Comparison of ENCODE assay signal across 26 mouse cellular contexts in genomic region chr6:72664290-72664689, GRCm38 (mm10). TPM values are rescaled to one million over a fixed set of nuclear protein-coding genes. Genes with fewer than 3 reads are reported as not detected.
DNase-seq lines count a peak whose midpoint lies in the region; ATAC-seq and TF ChIP-seq lines count a peak whose summit lies in the region.
"Had no signal": no experiment of that assay in that cellular context is flagged by ENCODE, and none has a peak within 500 bp of the region (broad histone marks: within the 10 kb centered on the region; RNA-seq: fewer than 3 reads in every experiment).

No protein-coding gene starts in this region.

- no peaks in the 10 kb centered on the region for H3K27me3 ChIP-seq in heart, adult 2 months (ENCODE audit: control insufficient read depth, insufficient read depth, low read length)
- no peaks in the 10 kb centered on the region for H3K27me3 ChIP-seq in heart, embryonic 15.5 days
- H3K27me3 ChIP-seq in limb, embryonic 11.5 days (ENCODE audit: control insufficient read depth, insufficient read depth, low read length): no peaks in the 10 kb centered on the region
- no peaks in the 10 kb centered on the region for H3K27me3 ChIP-seq in limb, embryonic 10.5 days (ENCODE audit: low read depth, poor library complexity, severe bottlenecking)
- H3K27me3 ChIP-seq: forebrain, embryonic 13.5 days; limb, embryonic 12.5 days; neural tube, embryonic 13.5 days had no signal

- H3K9me3 ChIP-seq in heart, embryonic 15.5 days (replicated peaks): no peaks in the 10 kb centered on the region
- no peaks in the 10 kb centered on the region for H3K9me3 ChIP-seq in limb, embryonic 11.5 days (ENCODE audit: control insufficient read depth, low read length)
- H3K9me3 ChIP-seq in limb, embryonic 10.5 days (replicated peaks): no peaks in the 10 kb centered on the region
- H3K9me3 ChIP-seq: forebrain, embryonic 13.5 days; limb, embryonic 12.5 days; midbrain, embryonic 10.5 days; neural tube, embryonic 13.5 days had no signal

- no peak for ATAC-seq in heart, embryonic 15.5 days (replicated peaks; ENCODE audit: insufficient number of reproducible peaks, insufficient read depth, low FRiP score, low read depth)
- no peak for ATAC-seq in limb, embryonic 11.5 days (ENCODE audit: insufficient number of reproducible peaks, low FRiP score, low TSS enrichment, low read depth)
- ATAC-seq: forebrain, embryonic 13.5 days; hindbrain, postnatal 0 days; intestine, embryonic 16.5 days; midbrain, embryonic 16.5 days had no signal

- peak overlapping the region; percentile 37 for H3K4me2 ChIP-seq in heart, embryonic 15.5 days
- no peak overlapping the region for H3K4me2 ChIP-seq in limb, embryonic 11.5 days (ENCODE audit: low read depth, severe bottlenecking)
- H3K4me2 ChIP-seq: forebrain, embryonic 13.5 days; limb, embryonic 12.5 days; neural tube, embryonic 13.5 days had no signal

- TF ChIP-seq EP300 in heart, adult 2 months (IDR thresholded peaks at IDR 0.05; ENCODE audit: insufficient read depth, low read depth, low read length): no peak

- H3K27ac ChIP-seq in heart, adult 2 months: no peak overlapping the region
- H3K27ac ChIP-seq in heart, embryonic 15.5 days: peak overlapping the region; percentile 75
- H3K27ac ChIP-seq in limb, embryonic 11.5 days (replicated peaks; ENCODE audit: low read depth, low read length): 0 out of 2 replicates have a peak overlapping the region, but pooled peaks have one; percentile 6
- H3K27ac ChIP-seq in limb, embryonic 10.5 days: no peak overlapping the region
- H3K27ac ChIP-seq: forebrain, embryonic 13.5 days; hindbrain, postnatal 0 days; limb, embryonic 12.5 days; liver, embryonic 14.5 days; midbrain, embryonic 10.5 days; neural tube, embryonic 13.5 days had no signal

- WGBS in heart, adult 2 months: 15% methylated on average over 8 of the region's 8 CpGs
- 16% methylated on average over 8 of the region's 8 CpGs for WGBS in heart, embryonic 15.5 days
- WGBS in limb, embryonic 11.5 days: 75% methylated on average over 8 of the region's 8 CpGs
- 82% methylated on average over 8 of the region's 8 CpGs for WGBS in limb, embryonic 10.5 days
- WGBS in lung, adult 2 months: 35% methylated on average over 8 of the region's 8 CpGs

- no peak for TF ChIP-seq POLR2A in heart, adult 2 months (IDR thresholded peaks at IDR 0.05; ENCODE audit: insufficient read depth, low read depth, low read length)
- TF ChIP-seq POLR2A in lung, adult 2 months (IDR thresholded peaks at IDR 0.05; ENCODE audit: borderline replicate concordance, extremely low read depth, low read depth, low read length): no peak

- no peaks in the 10 kb centered on the region for H3K79me2 ChIP-seq in heart, adult 2 months (replicated peaks; ENCODE audit: control insufficient read depth, insufficient read depth, low read length)

- H3K4me3 ChIP-seq in heart, adult 2 months: no peak overlapping the region
- H3K4me3 ChIP-seq in heart, embryonic 15.5 days: no peak overlapping the region
- no peak overlapping the region for H3K4me3 ChIP-seq in limb, embryonic 11.5 days (ENCODE audit: low read depth, low read length)
- no peak overlapping the region for H3K4me3 ChIP-seq in limb, embryonic 10.5 days
- H3K4me3 ChIP-seq in lung, adult 2 months (replicated peaks; ENCODE audit: extremely low read depth, low read depth, low read length): no peak overlapping the region
- H3K4me3 ChIP-seq: forebrain, embryonic 13.5 days; limb, embryonic 12.5 days; midbrain, embryonic 10.5 days; myocyte; neural tube, embryonic 13.5 days had no signal

- H3K4me1 ChIP-seq in heart, adult 2 months (ENCODE audit: control insufficient read depth, insufficient read depth, low read length): peaks cover 24% of the 10 kb centered on the region
- peaks cover 55% of the 10 kb centered on the region for H3K4me1 ChIP-seq in heart, embryonic 15.5 days (replicated peaks)
- peaks cover 19% of the 10 kb centered on the region for H3K4me1 ChIP-seq in limb, embryonic 11.5 days (ENCODE audit: control insufficient read depth, insufficient read depth, low read length)
- H3K4me1 ChIP-seq in limb, embryonic 10.5 days: peaks cover 47% of the 10 kb centered on the region
- H3K4me1 ChIP-seq in lung, adult 2 months (ENCODE audit: control insufficient read depth, insufficient read depth, low read length): peaks cover 13% of the 10 kb centered on the region

- DNase-seq in heart, adult 2 months: no peak
- DNase-seq in heart, adult 18-20 months: no peak
- DNase-seq in heart, postnatal 10 days: no peak
- no peak for DNase-seq in limb, embryonic 11.5 days (ENCODE audit: low spot score)
- DNase-seq in limb, embryonic 10.5 days (ENCODE audit: low spot score): no peak
- peak; percentile 60 for DNase-seq in lung, postnatal 25 days (ENCODE audit: low spot score)
- DNase-seq in lung, adult 2 months: no peak
- DNase-seq: adrenal gland, postnatal 10 days; cerebellum, adult 2 months; cerebellum, postnatal 25 days; gastrocnemius, postnatal 36 days; kidney, postnatal 14 days; retina, postnatal 1 day; right cerebral cortex, postnatal 25 days; spleen, adult 18-20 months; thymus, postnatal 25 days had no signal

- intact Hi-C loops in heart, adult 2 months (cut with DNase I): no loop called here
- intact Hi-C loops in heart, postnatal 10 days (cut with DNase I): no loop called here

- H3K36me3 ChIP-seq in heart, adult 2 months (ENCODE audit: control insufficient read depth, insufficient read depth, low read length): no peaks in the 10 kb centered on the region
- no peaks in the 10 kb centered on the region for H3K36me3 ChIP-seq in heart, embryonic 15.5 days
- no peaks in the 10 kb centered on the region for H3K36me3 ChIP-seq in limb, embryonic 11.5 days (ENCODE audit: control insufficient read depth, insufficient read depth, low read length)
- H3K36me3 ChIP-seq in limb, embryonic 10.5 days: no peaks in the 10 kb centered on the region
- H3K36me3 ChIP-seq: limb, embryonic 12.5 days; midbrain, embryonic 10.5 days; neural tube, embryonic 13.5 days had no signal

- peak overlapping the region; percentile 10; the same call in 1 of the 2 replicates for H3K9ac ChIP-seq in heart, adult 2 months (ENCODE audit: low read depth, low read length)
- no peak overlapping the region for H3K9ac ChIP-seq in heart, embryonic 15.5 days
- no peak overlapping the region for H3K9ac ChIP-seq in limb, embryonic 11.5 days (ENCODE audit: low read length)
- H3K9ac ChIP-seq: forebrain, embryonic 13.5 days; limb, embryonic 12.5 days; liver, embryonic 14.5 days; neural tube, embryonic 13.5 days had no signal

- TF ChIP-seq CTCF in heart, adult 2 months (IDR thresholded peaks at IDR 0.05): no peak
- no peak for TF ChIP-seq CTCF in lung, adult 2 months (IDR thresholded peaks at IDR 0.05; ENCODE audit: insufficient read depth, low read length)

RNA-seq across cellular contexts. Expression of gene Tgoln1, which starts 47.5 kb away (rescaled TPM):
- total RNA-seq in heart, adult 2 months (2021): 10 to 100 TPM; 60.1 to 68.0 TPM
- 29.0 and 55.7 TPM in 2 replicates for polyA plus RNA-seq in heart, adult 2 months (2012; rRNA removed)
- total RNA-seq in heart, adult 18-20 months (2021): 10 to 100 TPM; 61.4 to 72.6 TPM
- polyA plus RNA-seq in heart, embryonic 15.5 days (2015; fragmentation: Nextera tagmentation; extraction: Ambion mirVana): 22.7 and 24.4 TPM in 2 replicates
- 10 to 100 TPM; 44.5 to 45.4 TPM for total RNA-seq in heart, postnatal 10 days (2021)
- polyA plus RNA-seq in limb, embryonic 11.5 days (2014; fragmentation: Nextera tagmentation; extraction: Ambion mirVana): 24.6 and 25.2 TPM in 2 replicates
- 22.2 and 24.5 TPM in 2 replicates for polyA plus RNA-seq in limb, embryonic 10.5 days (2016; fragmentation: Nextera tagmentation; extraction: Ambion mirVana)
- polyA plus RNA-seq in lung, adult 2 months (2012; rRNA removed): 60.0 and 72.4 TPM in 2 replicates

Comparison
In these comparisons a context has a peak if more than half of its experiments do, and no peak if none do; other contexts are left out.
1. H3K27ac ChIP-seq: peak in heart, embryonic 15.5 days (single experiment) and limb, embryonic 11.5 days (single experiment); none in heart, adult 2 months (single experiment) and limb, embryonic 10.5 days (single experiment).